Mouse (Mus musculus): ENCODE results near the gene H1foo. TPM values are rescaled to one million over a fixed set of nuclear protein-coding genes. Genes with fewer than 3 reads are reported as not detected.

H1foo gene
- total and polyA plus RNA-seq, 3 experiments, result not detected

DNA sequence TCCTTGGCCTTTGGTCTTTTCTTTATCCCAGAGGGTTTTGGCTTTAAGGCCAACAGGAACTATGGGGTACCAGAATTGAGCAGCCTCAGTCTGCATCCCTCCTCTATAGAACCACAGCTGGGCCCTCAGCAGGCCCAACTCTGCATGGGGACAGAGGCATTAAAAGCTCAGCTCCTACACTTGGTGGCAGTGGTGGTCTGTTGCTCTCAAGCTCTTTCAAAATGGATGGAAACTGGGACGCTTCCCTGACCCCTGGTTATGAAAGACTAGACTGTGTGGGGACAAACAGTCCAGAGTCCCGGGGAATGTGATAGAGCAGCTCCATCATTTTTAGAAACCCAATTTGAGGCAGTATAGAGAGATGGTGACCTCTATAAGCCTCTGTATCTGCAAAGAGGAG is 6.7 kb upstream of the H1foo start:
- no peak for TF ChIP-seq POLR2AphosphoS5 (IDR thresholded peaks at IDR 0.05; ENCODE audit: borderline replicate concordance, low read depth, low read length)
- DNase-seq (ENCODE audit: low read depth, low spot score), result no peak
- Histone ChIP-seq H3K9ac (ENCODE audit: control insufficient read depth, low read depth, low read length, poor library complexity, severe bottlenecking) (no peak overlapping the region), H3K27me3 (ENCODE audit: control insufficient read depth in 1 of 2, insufficient read depth in 2 of 2, low read length in 2 of 2) (no peaks in the 10 kb centered on the region), H3K9me3 (replicated peaks; ENCODE audit: insufficient read depth, low read length) (no peaks in the 10 kb centered on the region), H3K27ac (ENCODE audit: control insufficient read depth, low read depth, low read length) (no peak overlapping the region), H3K4me1 (ENCODE audit: control insufficient read depth in 1 of 2, insufficient read depth in 2 of 2, low read length in 2 of 2) (peaks cover 2 to 11% of the 10 kb centered on the region in 2 experiments), H3K4me3 (ENCODE audit: control insufficient read depth in 1 of 2, insufficient read depth in 1 of 2, low read depth in 2 of 2, low read length in 2 of 2) (no peak overlapping the region), H3K79me2 (ENCODE audit: control insufficient read depth, insufficient read depth, low read length, poor library complexity) (no peaks in the 10 kb centered on the region), H3K36me3 (ENCODE audit: control insufficient read depth in 1 of 2, insufficient read depth in 2 of 2, low read length in 2 of 2) (peaks cover 0 to 9% of the 10 kb centered on the region in 2 experiments; a peak in 2 of 4 replicates)

DNA sequence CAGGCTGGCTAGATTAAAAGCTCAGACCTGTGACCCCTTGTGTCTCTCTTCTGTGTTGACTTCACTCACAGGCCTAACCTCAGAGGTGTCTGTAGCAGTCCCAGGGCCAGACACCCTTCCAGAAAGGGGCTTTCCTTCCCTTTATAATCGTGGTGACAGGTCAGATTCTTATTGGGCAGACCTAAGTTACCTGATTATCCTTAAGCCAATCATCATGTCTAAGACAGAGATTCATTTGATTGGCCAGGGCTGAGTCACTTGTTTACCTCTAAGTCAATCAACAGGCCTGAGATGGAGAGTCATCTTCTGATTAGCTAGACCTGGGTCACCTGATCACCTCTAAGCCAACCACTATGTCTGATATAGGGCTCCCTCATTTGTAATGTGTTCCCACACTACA is 5.9 kb upstream of the H1foo start:
- H3K79me2 ChIP-seq (ENCODE audit: control insufficient read depth, insufficient read depth, low read length, poor library complexity), result no peaks in the 10 kb centered on the region

DNA sequence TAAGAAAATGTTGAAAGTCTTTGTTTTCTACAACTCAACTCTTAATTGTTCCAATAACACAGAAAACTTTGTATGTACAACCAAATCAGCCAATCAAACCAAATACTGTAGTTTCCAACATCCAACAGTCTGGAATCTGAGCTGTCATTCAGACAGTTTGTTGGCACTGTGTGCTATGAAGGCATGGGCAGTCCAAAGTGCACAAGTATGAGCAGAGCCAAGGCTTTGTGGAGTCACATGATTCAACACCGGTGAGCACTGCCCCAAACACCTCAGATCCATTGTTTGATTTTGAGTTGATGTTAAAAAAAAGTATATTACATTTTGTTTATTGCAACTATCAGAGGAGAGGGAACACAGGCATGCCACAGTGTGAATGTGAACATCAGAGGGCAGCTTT is 4.1 kb upstream of the H1foo start:
- H3K4me1 ChIP-seq (ENCODE audit: control insufficient read depth in 1 of 2, insufficient read depth in 2 of 2, low read length in 2 of 2), result peaks cover 3 to 23% of the 10 kb centered on the region in 2 experiments
- H3K27ac ChIP-seq (ENCODE audit: control insufficient read depth, low read depth, low read length), result no peak overlapping the region
- no peak overlapping the region for H3K4me3 ChIP-seq (ENCODE audit: control insufficient read depth in 1 of 2, insufficient read depth in 1 of 2, low read depth in 2 of 2, low read length in 2 of 2)
- TF ChIP-seq POLR2AphosphoS2 (IDR thresholded peaks at IDR 0.05; ENCODE audit: low read length), result no peak
- TF ChIP-seq HCFC1 (IDR thresholded peaks at IDR 0.05; ENCODE audit: low read depth, low read length), result no peak
- no peak for TF ChIP-seq GABPA (IDR thresholded peaks at IDR 0.05; ENCODE audit: low read depth, low read length)
- no peak for TF ChIP-seq TCF12 (IDR thresholded peaks at IDR 0.05; ENCODE audit: low read depth, low read length)
- TF ChIP-seq CTCF (IDR thresholded peaks at IDR 0.05 in 2 of 3, conservative IDR thresholded peaks at IDR 0.05 in 1 of 3; ENCODE audit: control insufficient read depth in 1 of 3, insufficient read depth in 1 of 3, low read depth in 2 of 3, low read length in 3 of 3, poor library complexity in 1 of 3, severe bottlenecking in 1 of 3), result no peak
- no peak for TF ChIP-seq SMC3 (IDR thresholded peaks at IDR 0.05; ENCODE audit: low read depth, low read length)
- no peak for TF ChIP-seq NELFE (IDR thresholded peaks at IDR 0.05; ENCODE audit: low read depth, low read length)
- TF ChIP-seq E2F4 (IDR thresholded peaks at IDR 0.05; ENCODE audit: borderline replicate concordance, low read depth, low read length), result no peak
- no peak for TF ChIP-seq ZMIZ1 (IDR thresholded peaks at IDR 0.05; ENCODE audit: low read depth, low read length)
- no peak for TF ChIP-seq ZNF384 (IDR thresholded peaks at IDR 0.05; ENCODE audit: low read depth, low read length)
- TF ChIP-seq MAZ (IDR thresholded peaks at IDR 0.05; ENCODE audit: low read depth, low read length), result no peak
- no peaks in the 10 kb centered on the region for H3K27me3 ChIP-seq (ENCODE audit: control insufficient read depth in 1 of 2, insufficient read depth in 2 of 2, low read length in 2 of 2)
- no peak overlapping the region for H3K9ac ChIP-seq (ENCODE audit: control insufficient read depth, low read depth, low read length, poor library complexity, severe bottlenecking)
- DNase-seq (ENCODE audit: low read depth, low spot score), result no peak
- H3K79me2 ChIP-seq (ENCODE audit: control insufficient read depth, insufficient read depth, low read length, poor library complexity), result no peaks in the 10 kb centered on the region
- peaks cover 0 to 13% of the 10 kb centered on the region in 2 experiments; a peak in 2 of 4 replicates for H3K36me3 ChIP-seq (ENCODE audit: control insufficient read depth in 1 of 2, insufficient read depth in 2 of 2, low read length in 2 of 2)
- no peaks in the 10 kb centered on the region for H3K9me3 ChIP-seq (replicated peaks; ENCODE audit: insufficient read depth, low read length)

More for the DNA sequence above, 5.9 kb upstream of the H1foo start:
- Histone ChIP-seq H3K36me3 (ENCODE audit: control insufficient read depth in 1 of 2, insufficient read depth in 2 of 2, low read length in 2 of 2) (peaks cover 0 to 11% of the 10 kb centered on the region in 2 experiments; a peak in 2 of 4 replicates), H3K27me3 (ENCODE audit: control insufficient read depth in 1 of 2, insufficient read depth in 2 of 2, low read length in 2 of 2) (no peaks in the 10 kb centered on the region), H3K4me1 (ENCODE audit: control insufficient read depth in 1 of 2, insufficient read depth in 2 of 2, low read length in 2 of 2) (peaks cover 2 to 19% of the 10 kb centered on the region in 2 experiments), H3K9me3 (replicated peaks; ENCODE audit: insufficient read depth, low read length) (no peaks in the 10 kb centered on the region), H3K9ac (ENCODE audit: control insufficient read depth, low read depth, low read length, poor library complexity, severe bottlenecking) (no peak overlapping the region), H3K4me3 (ENCODE audit: control insufficient read depth in 1 of 2, insufficient read depth in 1 of 2, low read depth in 2 of 2, low read length in 2 of 2) (no peak overlapping the region), H3K27ac (ENCODE audit: control insufficient read depth, low read depth, low read length) (no peak overlapping the region)
- TF ChIP-seq USF1 (IDR thresholded peaks at IDR 0.05; ENCODE audit: low read depth, low read length), result peak; percentile 36; the same call in 1 of the 2 replicates
- no peak for TF ChIP-seq MAZ (IDR thresholded peaks at IDR 0.05; ENCODE audit: low read depth, low read length)
- TF ChIP-seq RCOR1 (IDR thresholded peaks at IDR 0.05; ENCODE audit: low read depth, low read length), result no peak
- DNase-seq (ENCODE audit: low read depth, low spot score), result peak; percentile 50
